8 mouse cellular contexts compared by ENCODE assay signal in the genomic region with DNA sequence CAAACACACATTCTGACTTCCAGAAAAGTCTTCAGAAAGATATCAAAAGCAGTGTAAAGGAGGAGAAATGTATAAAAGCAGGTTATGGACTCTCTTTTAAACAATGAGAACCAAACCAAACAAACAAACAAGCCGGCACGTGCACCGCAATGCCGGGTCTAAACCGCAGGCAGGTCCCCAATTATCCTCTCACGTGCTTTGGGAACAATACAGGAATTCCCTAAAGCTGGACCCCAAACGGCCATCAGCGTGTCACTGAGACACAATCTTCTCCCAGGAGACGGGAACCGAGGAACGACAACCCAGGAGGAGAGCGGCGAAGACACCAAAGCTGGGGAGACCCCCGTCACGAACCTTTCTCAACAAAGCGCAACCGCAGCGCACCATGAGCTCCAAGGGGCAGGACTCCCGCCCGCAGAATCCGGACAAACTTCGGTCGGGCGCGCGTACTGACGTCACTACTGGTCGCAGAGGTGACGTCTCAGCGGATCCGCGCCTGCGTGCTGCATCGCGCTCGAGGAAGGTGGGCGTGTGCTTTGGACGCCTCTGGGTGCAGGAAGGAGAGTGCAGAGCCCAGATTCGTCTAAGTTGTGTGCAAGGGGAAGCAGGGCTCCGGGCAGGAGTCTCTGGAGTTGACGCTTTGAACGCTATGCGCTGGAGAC. TPM values are rescaled to one million over a fixed set of nuclear protein-coding genes. Genes with fewer than 3 reads are reported as not detected.
A peak's percentile ranks its signal among the peaks of the same experiment; 100 is the strongest.
DNase-seq lines count a peak whose midpoint lies in the region; ATAC-seq and TF ChIP-seq lines count a peak whose summit lies in the region.

TSS of gene Gtpbp10 (minus strand) at position 460 of the 662 bp plus-strand sequence.

- H3K27ac ChIP-seq in bone marrow macrophage, adult 2 months (ENCODE audit: insufficient read depth, low read depth, low read length), result peak within 1 kb of the TSS; percentile 62
- peak within 1 kb of the TSS; percentile 71 for H3K27ac ChIP-seq in embryonic facial prominence, embryonic 15.5 days (replicated peaks)
- H3K27ac ChIP-seq in heart, adult 2 months, result peak within 1 kb of the TSS; percentile 70
- peak within 1 kb of the TSS; percentile 21; the same call in 1 of the 2 replicates for H3K27ac ChIP-seq in kidney, adult 2 months (ENCODE audit: insufficient read depth, low read depth, low read length)
- H3K27ac ChIP-seq in limb, embryonic 11.5 days (replicated peaks; ENCODE audit: low read depth, low read length), result 0 out of 2 replicates have a peak within 1 kb of the TSS, but pooled peaks have one; percentile 26
- peak within 1 kb of the TSS; percentile 64 for H3K27ac ChIP-seq in midbrain, embryonic 13.5 days
- no peak within 1 kb of the TSS for H3K27ac ChIP-seq in small intestine, adult 2 months (ENCODE audit: insufficient read depth, low read depth, low read length)

- H3K9me3 ChIP-seq in embryonic facial prominence, embryonic 15.5 days (replicated peaks), result no peaks in the 10 kb centered on the region
- H3K9me3 ChIP-seq in limb, embryonic 11.5 days (ENCODE audit: control insufficient read depth, low read length), result no peaks in the 10 kb centered on the region
- no peaks in the 10 kb centered on the region for H3K9me3 ChIP-seq in midbrain, embryonic 13.5 days

- no peak for TF ChIP-seq POLR2A in bone marrow macrophage, adult 2 months (IDR thresholded peaks at IDR 0.05; ENCODE audit: borderline replicate concordance, low read depth, low read length)
- peak; percentile 79 for TF ChIP-seq POLR2A in heart, adult 2 months (IDR thresholded peaks at IDR 0.05; ENCODE audit: insufficient read depth, low read depth, low read length)
- TF ChIP-seq POLR2A in kidney, adult 2 months (IDR thresholded peaks at IDR 0.05; ENCODE audit: low read depth, low read length), result peak; percentile 73
- peak; percentile 81; the same call in 1 of the 2 replicates for TF ChIP-seq POLR2A in small intestine, adult 2 months (IDR thresholded peaks at IDR 0.05; ENCODE audit: low read depth, low read length)

- DNase-seq in 3134 (ENCODE audit: extremely low read depth, insufficient read length, low spot score), result peak; percentile 81
- peak; percentile 92 to 96 for DNase-seq in heart, adult 2 months
- DNase-seq in kidney, adult 2 months, result peak; percentile 94
- DNase-seq in limb, embryonic 11.5 days (ENCODE audit: low spot score), result peak; percentile 98

- H3K79me2 ChIP-seq in heart, adult 2 months (replicated peaks; ENCODE audit: control insufficient read depth, insufficient read depth, low read length), result no peaks in the 10 kb centered on the region

- H3K36me3 ChIP-seq in embryonic facial prominence, embryonic 15.5 days, result peaks cover 10% of the 10 kb centered on the region
- no peaks in the 10 kb centered on the region for H3K36me3 ChIP-seq in heart, adult 2 months (ENCODE audit: control insufficient read depth, insufficient read depth, low read length)
- peaks cover 3% of the 10 kb centered on the region for H3K36me3 ChIP-seq in kidney, adult 2 months (ENCODE audit: control insufficient read depth, insufficient read depth, low read length)
- H3K36me3 ChIP-seq in limb, embryonic 11.5 days (ENCODE audit: control insufficient read depth, insufficient read depth, low read length), result peaks cover 3% of the 10 kb centered on the region
- peaks cover 6% of the 10 kb centered on the region for H3K36me3 ChIP-seq in midbrain, embryonic 13.5 days
- peaks cover 6% of the 10 kb centered on the region for H3K36me3 ChIP-seq in small intestine, adult 2 months (ENCODE audit: control insufficient read depth, insufficient read depth, low read length)

- no peak for TF ChIP-seq CTCF in bone marrow macrophage, adult 2 months (IDR thresholded peaks at IDR 0.05; ENCODE audit: low read depth, low read length)
- TF ChIP-seq CTCF in heart, adult 2 months (IDR thresholded peaks at IDR 0.05), result no peak
- no peak for TF ChIP-seq CTCF in kidney, adult 2 months (conservative IDR thresholded peaks at IDR 0.05; ENCODE audit: insufficient read depth, insufficient read length, low read depth, low read length)
- TF ChIP-seq CTCF in small intestine, adult 2 months (IDR thresholded peaks at IDR 0.05; ENCODE audit: extremely low read depth, insufficient read length, insufficient replicate concordance, low read depth, low read length), result no peak

- intact Hi-C loops in heart, adult 2 months (cut with DNase I), result loop anchor here (1.0 kb wide), 1 partner anchor 44 kb away; no protein-coding TSS in a partner anchor

- TF ChIP-seq EP300 in heart, adult 2 months (IDR thresholded peaks at IDR 0.05; ENCODE audit: insufficient read depth, low read depth, low read length), result 0 out of 2 replicates have a peak, but pooled peaks have one; percentile 50

- H3K9ac ChIP-seq in embryonic facial prominence, embryonic 15.5 days, result peak within 1 kb of the TSS; percentile 84
- peak within 1 kb of the TSS; percentile 61 for H3K9ac ChIP-seq in heart, adult 2 months (ENCODE audit: low read depth, low read length)
- H3K9ac ChIP-seq in limb, embryonic 11.5 days (ENCODE audit: low read length), result peak within 1 kb of the TSS; percentile 65
- H3K9ac ChIP-seq in midbrain, embryonic 13.5 days (replicated peaks), result peak within 1 kb of the TSS; percentile 75

- peak; percentile 99 for ATAC-seq in embryonic facial prominence, embryonic 15.5 days (ENCODE audit: insufficient number of reproducible peaks, low FRiP score, low TSS enrichment, low read depth)
- peak; percentile 98 for ATAC-seq in limb, embryonic 11.5 days (ENCODE audit: insufficient number of reproducible peaks, low FRiP score, low TSS enrichment, low read depth)
- peak; percentile 99 for ATAC-seq in midbrain, embryonic 13.5 days

- WGBS in embryonic facial prominence, embryonic 15.5 days, result 0% methylated on average over 43 of the region's 43 CpGs
- WGBS in heart, adult 2 months, result under 1% methylated on average over 43 of the region's 43 CpGs
- under 1% methylated on average over 43 of the region's 43 CpGs for WGBS in kidney, adult 2 months
- WGBS in limb, embryonic 11.5 days, result under 1% methylated on average over 43 of the region's 43 CpGs
- WGBS in midbrain, embryonic 13.5 days, result under 1% methylated on average over 43 of the region's 43 CpGs
- WGBS in small intestine, adult 2 months, result under 1% methylated on average over 43 of the region's 43 CpGs

- no peaks in the 10 kb centered on the region for H3K27me3 ChIP-seq in embryonic facial prominence, embryonic 15.5 days
- 0 out of 2 replicates have a peak, but pooled peaks cover 1% of the 10 kb centered on the region for H3K27me3 ChIP-seq in heart, adult 2 months (ENCODE audit: control insufficient read depth, insufficient read depth, low read length)
- no peaks in the 10 kb centered on the region for H3K27me3 ChIP-seq in kidney, adult 2 months (replicated peaks; ENCODE audit: control insufficient read depth, insufficient read depth, low read length)
- H3K27me3 ChIP-seq in limb, embryonic 11.5 days (ENCODE audit: control insufficient read depth, insufficient read depth, low read length), result no peaks in the 10 kb centered on the region
- H3K27me3 ChIP-seq in midbrain, embryonic 13.5 days, result no peaks in the 10 kb centered on the region
- no peaks in the 10 kb centered on the region for H3K27me3 ChIP-seq in small intestine, adult 2 months (ENCODE audit: control insufficient read depth, insufficient read depth, low read length)

- peak within 1 kb of the TSS; percentile 87 for H3K4me3 ChIP-seq in bone marrow macrophage, adult 2 months (ENCODE audit: insufficient read depth, low read length)
- peak within 1 kb of the TSS; percentile 80 for H3K4me3 ChIP-seq in embryonic facial prominence, embryonic 15.5 days (replicated peaks)
- peak within 1 kb of the TSS; percentile 57 for H3K4me3 ChIP-seq in heart, adult 2 months
- H3K4me3 ChIP-seq in kidney, adult 2 months (ENCODE audit: insufficient read depth, low read depth, low read length), result peak within 1 kb of the TSS; percentile 92
- H3K4me3 ChIP-seq in limb, embryonic 11.5 days (ENCODE audit: low read depth, low read length), result peak within 1 kb of the TSS; percentile 44
- H3K4me3 ChIP-seq in midbrain, embryonic 13.5 days (replicated peaks), result peak within 1 kb of the TSS; percentile 67
- H3K4me3 ChIP-seq in small intestine, adult 2 months (ENCODE audit: low read depth, low read length), result peak within 1 kb of the TSS; percentile 85

- H3K4me1 ChIP-seq in bone marrow macrophage, adult 2 months (ENCODE audit: control insufficient read depth, insufficient read depth, low read length), result peaks cover 9% of the 10 kb centered on the region
- H3K4me1 ChIP-seq in embryonic facial prominence, embryonic 15.5 days, result peaks cover 5% of the 10 kb centered on the region
- no peaks in the 10 kb centered on the region for H3K4me1 ChIP-seq in heart, adult 2 months (ENCODE audit: control insufficient read depth, insufficient read depth, low read length)
- no peaks in the 10 kb centered on the region for H3K4me1 ChIP-seq in kidney, adult 2 months (ENCODE audit: control insufficient read depth, insufficient read depth, low read length)
- peaks cover 5% of the 10 kb centered on the region; the same call in 1 of the 2 replicates for H3K4me1 ChIP-seq in limb, embryonic 11.5 days (ENCODE audit: control insufficient read depth, insufficient read depth, low read length)
- H3K4me1 ChIP-seq in midbrain, embryonic 13.5 days (replicated peaks), result peaks cover 20% of the 10 kb centered on the region
- H3K4me1 ChIP-seq in small intestine, adult 2 months (ENCODE audit: control insufficient read depth, insufficient read depth, insufficient read length, low read length), result peaks cover 2% of the 10 kb centered on the region; the same call in 1 of the 2 replicates

- H3K4me2 ChIP-seq in embryonic facial prominence, embryonic 15.5 days (replicated peaks), result peak within 1 kb of the TSS; percentile 48
- H3K4me2 ChIP-seq in limb, embryonic 11.5 days (ENCODE audit: low read depth, severe bottlenecking), result peak within 1 kb of the TSS; percentile 60
- H3K4me2 ChIP-seq in midbrain, embryonic 13.5 days (replicated peaks), result peak within 1 kb of the TSS; percentile 66

RNA-seq across cellular contexts. Expression of gene Gtpbp10, which starts in this region (rescaled TPM):
- polyA plus RNA-seq in bone marrow macrophage, adult 2 months (2012; ENCODE audit: insufficient read depth, insufficient read length, missing spikeins), result 11.2 and 14.3 TPM in 2 replicates
- polyA plus RNA-seq in embryonic facial prominence, embryonic 15.5 days (2015; fragmentation: Nextera tagmentation; extraction: Ambion mirVana), result 19.4 TPM in 2 replicates
- 10 to 100 TPM in 1 of 2 experiments, 1 to 10 TPM in 1; 9.6 to 11.4 TPM for total RNA-seq in heart, adult 2 months (2021)
- 4.3 and 9.8 TPM in 2 replicates for polyA plus RNA-seq in heart, adult 2 months (2012; rRNA removed)
- polyA plus RNA-seq in kidney, adult 2 months (2012; rRNA removed), result 4.7 and 6.6 TPM in 2 replicates
- polyA plus RNA-seq in limb, embryonic 11.5 days (2014; fragmentation: Nextera tagmentation; extraction: Ambion mirVana), result 34.2 and 40.7 TPM in 2 replicates
- polyA plus RNA-seq in midbrain, embryonic 13.5 days (2015; fragmentation: Nextera tagmentation; extraction: Ambion mirVana), result 26.3 and 29.1 TPM in 2 replicates
- polyA plus RNA-seq in small intestine, adult 2 months (2012; rRNA removed), result 0.34 and 0.46 TPM in 2 replicates
